Mouse (Mus musculus) intestine, embryonic 14.5 days (tissue): ENCODE results near the gene Bcar3. TPM values are rescaled to one million over a fixed set of nuclear protein-coding genes. Genes with fewer than 3 reads are reported as not detected.
"Not testable (repeated sequence)": the region's sequence is repeated elsewhere in the genome, so short reads cannot be mapped to it uniquely, and the experiment has no call there.

Source experiments
- ATAC-seq: fragments of 200-750 bp; cut with Nextera tagmentation; replicated peaks from 2 replicates; pipeline ENCODE4 v1.8.0; 2017; ENCODE audit warnings: low read depth, moderate number of reproducible peaks, moderate TSS enrichment, moderate library complexity; ENCODE audit not compliant: low FRiP score, low TSS enrichment
- DNase-seq: peaks from one replicate; pipeline ENCODE4 v3.0.0-alpha.2; 2018; ENCODE audit warnings: low spot score
- H3K27ac ChIP-seq: fragments of 300-500 bp; sonication (generic); 2 replicates; pipeline ENCODE4 v1.5.1; 2014; ENCODE audit warnings: low read depth, mild to moderate bottlenecking, control low read depth
- H3K27me3 ChIP-seq: fragments of 300-500 bp; sonication (generic); replicated peaks from 2 replicates; pipeline ENCODE4 v1.6.1; 2014; ENCODE audit warnings: low read length, control low read depth; ENCODE audit not compliant: control insufficient read depth, insufficient read depth
- H3K36me3 ChIP-seq: fragments of 300-500 bp; sonication (generic); 2 replicates; pipeline ENCODE4 v1.6.1; 2014; ENCODE audit warnings: low read length, control low read depth; ENCODE audit not compliant: control insufficient read depth, insufficient read depth
- H3K4me1 ChIP-seq: fragments of 300-500 bp; sonication (generic); replicated peaks from 2 replicates; pipeline ENCODE4 v1.6.1; 2014; ENCODE audit warnings: low read length, control low read depth, mixed read lengths; ENCODE audit not compliant: control insufficient read depth, insufficient read depth
- H3K4me2 ChIP-seq: fragments of 300-500 bp; sonication (generic); 2 replicates; pipeline ENCODE4 v1.6.1; 2014; ENCODE audit warnings: low read length
- H3K4me3 ChIP-seq: fragments of 300-500 bp; sonication (generic); 2 replicates; pipeline ENCODE4 v1.5.1; 2014; ENCODE audit warnings: low read depth, low read length, control low read depth, mixed read lengths
- H3K9ac ChIP-seq: fragments of 300-500 bp; sonication (generic); 2 replicates; pipeline ENCODE4 v1.6.1; 2014; ENCODE audit warnings: mild to moderate bottlenecking, low read length
- H3K9me3 ChIP-seq: fragments of 300-500 bp; sonication (generic); 2 replicates; pipeline ENCODE4 v1.6.1; 2016; ENCODE audit warnings: low read length, control low read depth; ENCODE audit not compliant: control insufficient read depth
- WGBS: fragments of 180-500 bp; shearing (Covaris S2); extraction: QIAGEN DNeasy Blood & Tissue Kit; methylation state at CpG from one replicate; pipeline ENCODE4 v1.1.7; 2014; 5-methylcytosine and 5-hydroxymethylcytosine counted together
- polyA plus RNA-seq: library from polyadenylated mRNA; unstranded; fragments of >200 nt; fragmentation: Nextera tagmentation; extraction: Ambion mirVana; gene quantifications from 2 replicates; pipeline ENCODE4 v1.2.1, GENCODE M21; 2014

The Bcar3 gene
- polyA plus RNA-seq, 1 experiment from 2014 or later = 24.0 TPM

DNA sequence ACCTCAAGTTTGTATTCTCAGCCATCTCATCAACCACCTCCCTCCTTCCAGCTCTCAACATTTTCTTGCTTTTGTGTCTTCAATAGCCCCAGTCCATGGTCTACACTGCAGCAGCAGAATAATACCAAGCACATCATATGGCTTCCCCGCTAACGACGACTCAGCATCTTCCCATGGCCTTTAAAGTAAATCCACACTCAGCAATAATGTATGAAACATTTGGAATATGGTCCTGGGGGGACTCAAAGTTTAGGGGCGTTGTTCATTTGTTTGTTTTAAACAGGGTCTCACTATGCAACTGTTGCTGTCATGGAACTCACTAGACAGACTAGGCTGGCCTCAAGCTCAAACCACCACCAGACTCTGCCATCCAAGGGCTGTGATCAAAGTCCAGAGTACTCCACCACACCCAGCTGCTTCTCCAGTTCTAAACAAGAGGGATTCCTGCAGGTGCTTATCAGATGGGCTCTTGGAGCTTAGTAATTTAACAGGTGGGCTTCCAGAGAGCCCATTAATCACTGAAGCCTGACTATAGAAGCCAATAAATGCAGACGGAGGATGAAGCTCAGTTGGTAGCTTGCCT, 5.2 kb upstream of the Bcar3 start:
- ATAC-seq (no peak), DNase-seq (no peak)
- Histone ChIP-seq H3K27me3 (no peaks in the 10 kb centered on the region), H3K9me3 (no peaks in the 10 kb centered on the region), H3K9ac (no peak overlapping the region), H3K4me2 (no peak overlapping the region), H3K4me3 (no peak overlapping the region; the same call in 1 of the 2 replicates), H3K4me1 (peaks cover 8% of the 10 kb centered on the region), H3K27ac (no peak overlapping the region), H3K36me3 (peaks cover 23% of the 10 kb centered on the region)
- 82% methylated on average over 5 of the region's 5 CpGs for WGBS

DNA sequence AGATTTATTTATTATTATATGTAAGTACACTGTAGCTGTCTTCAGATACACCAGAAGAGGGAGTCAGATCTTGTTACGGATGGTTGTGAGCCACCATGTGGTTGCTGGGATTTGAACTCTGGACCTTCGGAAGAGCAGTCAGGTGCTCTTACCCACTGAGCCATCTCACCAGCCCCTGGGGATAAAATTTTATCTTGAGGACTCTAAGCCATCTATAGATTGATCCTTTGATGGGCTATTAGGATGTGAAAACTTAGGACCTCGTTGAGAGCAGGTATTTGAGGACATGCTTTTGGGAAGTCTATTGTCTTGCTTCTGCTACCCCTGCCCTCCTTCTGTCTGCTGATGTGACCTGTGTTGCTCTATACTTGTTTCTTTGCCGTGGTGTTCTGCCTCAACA, 4.6 kb upstream of the Bcar3 start:
- not testable (repeated sequence) for H3K9ac ChIP-seq, H3K4me3 ChIP-seq, H3K9me3 ChIP-seq, H3K27me3 ChIP-seq, ATAC-seq, H3K27ac ChIP-seq, H3K4me2 ChIP-seq, DNase-seq, H3K4me1 ChIP-seq
- WGBS = 75% methylated on average over 3 of the region's 4 CpGs
- peaks cover 17% of the 10 kb centered on the region for H3K36me3 ChIP-seq

DNA sequence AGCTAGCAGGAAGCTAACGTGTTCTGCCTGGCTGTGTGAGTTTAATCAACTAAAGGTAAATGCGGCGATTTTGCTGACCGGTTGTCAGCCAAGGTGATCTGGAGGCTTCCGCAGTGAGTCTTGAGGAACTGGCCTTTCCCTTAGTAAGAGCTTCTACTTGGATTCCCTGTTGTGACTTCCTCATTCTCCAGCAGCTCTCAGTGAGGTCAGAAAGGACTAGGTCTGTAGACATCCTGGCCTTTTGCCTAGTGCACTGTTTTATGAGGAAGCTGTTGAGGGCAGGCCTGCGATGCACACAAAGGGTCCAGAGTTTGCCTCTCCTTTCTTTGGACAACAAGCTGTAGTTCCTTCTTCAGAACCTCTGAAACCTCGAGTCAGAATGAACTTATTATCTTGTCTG, 3.2 kb upstream of the Bcar3 start:
- Histone ChIP-seq H3K4me1 (peaks cover 8% of the 10 kb centered on the region), H3K9ac (no peak overlapping the region), H3K4me3 (no peak overlapping the region), H3K27ac (no peak overlapping the region), H3K4me2 (no peak overlapping the region), H3K36me3 (peaks cover 4% of the 10 kb centered on the region), H3K27me3 (no peaks in the 10 kb centered on the region), H3K9me3 (no peaks in the 10 kb centered on the region)
- no peak for ATAC-seq
- 74% methylated on average over 7 of the region's 7 CpGs for whole genome bisulfite sequencing
- DNase-seq = no peak

DNA sequence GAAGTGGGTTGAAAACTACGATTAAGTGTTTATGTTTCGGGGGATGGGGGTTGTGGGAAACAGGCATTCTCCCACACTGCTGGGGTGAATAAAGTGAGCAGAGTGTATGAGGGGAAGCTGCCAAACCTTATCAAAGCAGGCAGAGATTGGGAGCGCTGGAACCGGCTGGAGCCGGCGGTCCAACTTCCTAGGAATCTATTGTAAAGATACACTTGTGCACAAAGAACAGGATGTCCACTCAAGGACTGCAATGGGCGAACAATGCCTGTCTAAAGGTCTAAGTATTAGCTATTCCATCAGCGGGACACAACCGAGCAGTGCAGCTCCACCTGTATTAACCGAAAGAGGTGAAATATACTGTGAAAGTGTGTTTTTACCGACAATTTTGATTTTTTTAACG, 2.1 kb upstream of the Bcar3 start:
- WGBS = 51% methylated on average over 12 of the region's 12 CpGs
- no peaks in the 10 kb centered on the region for H3K36me3 ChIP-seq
- no peak for ATAC-seq
- H3K9ac ChIP-seq = no peak overlapping the region; the same call in 1 of the 2 replicates
- H3K27me3 ChIP-seq = no peaks in the 10 kb centered on the region
- no peak for DNase-seq
- H3K9me3 ChIP-seq = no peaks in the 10 kb centered on the region
- peak overlapping the region; percentile 89; the same call in 1 of the 2 replicates for H3K4me2 ChIP-seq
- peak overlapping the region; percentile 96; the same call in 1 of the 2 replicates for H3K27ac ChIP-seq
- H3K4me3 ChIP-seq = no peak overlapping the region
- peaks cover 8% of the 10 kb centered on the region for H3K4me1 ChIP-seq

DNA sequence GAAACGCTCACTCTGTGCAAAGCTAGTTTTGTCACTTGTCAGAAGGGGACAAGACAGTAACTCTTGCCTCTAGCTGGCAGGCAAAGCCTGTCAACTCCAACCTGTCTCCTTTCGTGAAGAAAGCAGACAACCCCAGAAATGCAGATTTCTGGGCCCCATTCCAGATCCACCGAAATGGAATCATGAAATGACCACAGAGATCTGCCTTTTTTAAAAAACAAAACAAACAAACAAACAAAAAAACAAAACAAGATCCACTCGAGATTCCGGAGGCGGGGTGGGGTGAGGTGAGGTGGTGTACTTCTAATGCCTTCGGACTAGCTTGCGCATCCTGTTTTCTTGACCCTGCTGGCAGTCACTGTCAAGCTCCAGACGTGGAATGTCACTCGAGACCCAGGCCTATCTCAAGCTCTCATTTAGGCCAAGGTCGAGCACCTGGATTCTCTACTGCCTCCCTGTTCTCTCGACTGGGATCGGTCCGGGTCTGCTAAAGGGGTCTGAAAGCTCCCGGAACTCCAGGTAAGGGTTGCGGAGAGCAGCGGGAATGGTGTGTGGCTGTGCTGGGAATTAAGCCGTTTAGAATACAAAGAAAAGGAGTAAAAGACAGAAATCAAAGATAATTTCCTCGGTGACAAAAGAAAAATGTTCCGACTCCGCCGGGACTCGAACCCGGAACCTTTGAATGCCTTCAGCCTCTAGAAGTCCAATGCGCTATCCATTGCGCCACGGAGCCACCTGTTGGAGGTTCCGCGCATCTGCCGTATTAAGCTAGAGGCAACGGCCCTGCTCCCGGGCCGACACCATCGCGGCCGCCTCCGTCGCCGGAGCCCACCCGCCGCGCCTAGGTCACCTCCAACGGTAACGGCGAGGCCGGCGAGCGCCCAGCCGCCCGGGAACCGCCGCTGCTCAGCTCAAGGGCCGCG, 1.4 kb upstream of the Bcar3 start:
- WGBS = 8% methylated on average over 54 of the region's 54 CpGs
- peak overlapping the region; percentile 82 for H3K4me3 ChIP-seq
- DNase-seq (peak; percentile 100), ATAC-seq (peak; percentile 86)
- H3K4me1 ChIP-seq = peaks cover 8% of the 10 kb centered on the region
- H3K27ac ChIP-seq = peak overlapping the region; percentile 96
- peak overlapping the region; percentile 90 for H3K9ac ChIP-seq
- H3K27me3 ChIP-seq = no peaks in the 10 kb centered on the region
- H3K4me2 ChIP-seq = peak overlapping the region; percentile 89
- H3K9me3 ChIP-seq = no peaks in the 10 kb centered on the region
- H3K36me3 ChIP-seq = no peaks in the 10 kb centered on the region

DNA sequence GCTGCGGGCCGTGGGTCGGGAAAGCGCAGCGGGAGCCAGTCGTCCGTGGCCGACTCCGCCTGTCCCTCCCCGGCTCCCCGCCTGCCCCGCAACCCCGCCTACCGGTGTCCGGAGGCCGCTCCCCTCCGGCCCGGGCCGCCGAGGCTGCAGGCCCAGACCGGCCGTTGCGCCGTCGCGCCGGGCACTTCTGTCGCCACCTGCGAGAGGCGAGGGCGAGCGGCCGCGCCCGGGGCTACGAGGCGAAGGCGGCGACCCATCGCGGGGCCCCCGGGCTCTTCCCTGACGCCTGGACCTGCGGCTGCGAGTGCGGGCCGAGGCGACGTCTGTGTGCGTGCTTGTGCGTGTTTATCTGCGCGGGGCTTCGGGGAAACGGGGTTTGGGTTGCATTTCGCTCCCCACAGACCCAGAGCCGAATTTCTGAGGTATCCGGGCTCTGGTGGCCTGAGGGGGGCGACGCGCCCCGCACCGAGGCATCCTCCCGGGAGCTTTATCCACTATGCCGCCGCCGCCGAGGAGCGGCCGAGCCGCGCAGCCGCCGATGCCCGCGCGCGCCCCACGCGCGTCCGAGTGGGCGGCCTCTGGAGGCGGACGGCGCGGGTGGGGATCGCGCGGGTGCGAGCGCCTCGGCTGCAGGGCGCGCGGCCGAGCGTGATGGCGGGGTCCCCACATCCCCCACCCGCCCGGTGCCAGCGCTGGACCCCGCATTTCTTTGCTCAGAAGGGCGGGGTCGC, 548 bp upstream of the Bcar3 start:
- Histone ChIP-seq H3K4me2 (peak overlapping the region; percentile 89), H3K4me3 (peak overlapping the region; percentile 82), H3K36me3 (no peaks in the 10 kb centered on the region), H3K27me3 (no peaks in the 10 kb centered on the region), H3K4me1 (peaks cover 8% of the 10 kb centered on the region), H3K27ac (peak overlapping the region; percentile 96), H3K9ac (peak overlapping the region; percentile 90), H3K9me3 (no peaks in the 10 kb centered on the region)
- DNase-seq = peak; percentile 86
- ATAC-seq = peak; percentile 83
- WGBS = under 1% methylated on average over 95 of the region's 105 CpGs

DNA sequence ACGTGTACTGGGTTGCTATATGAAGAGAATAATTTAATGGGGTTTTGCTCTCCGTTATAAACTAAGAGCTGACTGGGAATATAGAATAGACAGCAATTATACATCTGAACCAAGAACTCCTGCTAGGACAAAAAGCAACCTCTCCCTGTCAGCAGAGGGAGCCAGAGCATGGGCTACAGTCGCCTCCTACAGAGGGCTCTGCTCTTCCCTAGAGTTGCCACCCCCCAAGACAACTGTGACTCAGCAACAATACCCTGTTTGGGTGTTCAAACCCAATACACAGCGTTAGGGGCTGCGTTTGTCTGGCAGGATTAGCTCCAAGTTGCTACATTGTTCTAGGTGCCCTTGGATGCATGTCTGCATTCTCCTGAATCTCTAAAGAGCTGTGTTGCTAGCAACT, 1.6 kb downstream of the Bcar3 start:
- H3K9me3 ChIP-seq = no peaks in the 10 kb centered on the region
- no peaks in the 10 kb centered on the region for H3K27me3 ChIP-seq
- 14% methylated on average over 5 of the region's 5 CpGs for WGBS
- H3K4me1 ChIP-seq = peaks cover 8% of the 10 kb centered on the region
- H3K27ac ChIP-seq = no peak overlapping the region
- DNase-seq (peak; percentile 72), ATAC-seq (no peak)
- no peaks in the 10 kb centered on the region for H3K36me3 ChIP-seq
- no peak overlapping the region for H3K9ac ChIP-seq
- H3K4me2 ChIP-seq = no peak overlapping the region
- no peak overlapping the region for H3K4me3 ChIP-seq

DNA sequence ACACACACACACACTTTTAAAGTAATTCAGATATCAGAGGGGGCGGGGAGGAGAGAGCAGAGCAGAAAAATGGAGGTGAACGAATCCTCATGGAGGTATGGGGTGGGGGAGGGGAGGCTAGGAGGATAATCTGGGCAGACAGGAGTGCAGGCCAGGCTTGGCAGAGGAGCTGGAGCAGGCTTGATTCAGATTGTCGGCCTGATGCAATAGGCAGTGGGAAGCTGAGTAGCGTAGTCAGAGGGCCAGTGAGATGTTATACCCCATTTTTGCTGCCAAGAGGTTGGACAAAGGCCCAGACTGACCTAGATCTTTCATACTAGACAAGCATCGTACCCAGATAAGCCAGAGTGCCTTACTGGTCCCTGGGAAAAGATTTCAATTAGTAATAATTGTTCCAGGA, 3.0 kb downstream of the Bcar3 start:
- H3K9me3 ChIP-seq = no peaks in the 10 kb centered on the region
- H3K4me3 ChIP-seq = no peak overlapping the region
- no peak overlapping the region for H3K9ac ChIP-seq
- no peak for DNase-seq
- ATAC-seq = no peak
- peaks cover 7% of the 10 kb centered on the region for H3K4me1 ChIP-seq
- WGBS = 58% methylated on average over 5 of the region's 5 CpGs
- no peaks in the 10 kb centered on the region for H3K36me3 ChIP-seq
- H3K4me2 ChIP-seq = no peak overlapping the region
- no peak overlapping the region for H3K27ac ChIP-seq
- no peaks in the 10 kb centered on the region for H3K27me3 ChIP-seq
